Mouse (Mus musculus) heart, postnatal 0 days (tissue): ENCODE data around the gene Usp7.

ENCODE experiments used
- CTCF ChIP-seq: IDR thresholded peaks from 2 replicates; pipeline ENCODE4 v1.5.1; 2016; ENCODE audit warnings: antibody characterized with exemption, control low read depth, low read depth
- EP300 ChIP-seq: IDR thresholded peaks from 2 replicates; pipeline ENCODE4 v1.6.1; 2016; ENCODE audit warnings: antibody characterized with exemption, low read depth

GRCm38 (mm10) chr16:8840557-8840956, 48.4 kb upstream of the Usp7 start:
- TF ChIP-seq CTCF: no peak
- TF ChIP-seq EP300: no peak
